Mouse (Mus musculus) brown adipose tissue, adult 24 weeks (tissue): ENCODE results near the gene Meaf6. TPM values are rescaled to one million over a fixed set of nuclear protein-coding genes. Genes with fewer than 3 reads are reported as not detected.
A peak's percentile ranks its signal among the peaks of the same experiment; 100 is the strongest.

Source experiments
- H3K27ac ChIP-seq: fragments of 200-500 bp; replicated peaks from 2 replicates; pipeline ENCODE4 v1.5.1; 2012; ENCODE audit warnings: low read depth, mild to moderate bottlenecking, low read length
- H3K4me1 ChIP-seq: fragments of 200-500 bp; 2 replicates; pipeline ENCODE4 v1.6.1; 2012; ENCODE audit warnings: low read length, mixed read lengths; ENCODE audit not compliant: control insufficient read depth, insufficient read depth, insufficient read length
- H3K4me3 ChIP-seq: fragments of 200-500 bp; 2 replicates; pipeline ENCODE4 v1.5.1; 2012; ENCODE audit warnings: low read depth, mild to moderate bottlenecking, low read length, moderate library complexity; ENCODE audit not compliant: insufficient read depth
- polyA plus RNA-seq: library from polyadenylated mRNA; stranded (reverse); fragments of >200 nt; gene quantifications from 2 replicates; pipeline ENCODE4 v1.2.4, GENCODE M21; 2012; ENCODE audit not compliant: missing spikeins, insufficient read depth, insufficient read length

Gene Meaf6
- polyA plus RNA-seq: 15.2 and 16.5 TPM in 2 replicates

DNA sequence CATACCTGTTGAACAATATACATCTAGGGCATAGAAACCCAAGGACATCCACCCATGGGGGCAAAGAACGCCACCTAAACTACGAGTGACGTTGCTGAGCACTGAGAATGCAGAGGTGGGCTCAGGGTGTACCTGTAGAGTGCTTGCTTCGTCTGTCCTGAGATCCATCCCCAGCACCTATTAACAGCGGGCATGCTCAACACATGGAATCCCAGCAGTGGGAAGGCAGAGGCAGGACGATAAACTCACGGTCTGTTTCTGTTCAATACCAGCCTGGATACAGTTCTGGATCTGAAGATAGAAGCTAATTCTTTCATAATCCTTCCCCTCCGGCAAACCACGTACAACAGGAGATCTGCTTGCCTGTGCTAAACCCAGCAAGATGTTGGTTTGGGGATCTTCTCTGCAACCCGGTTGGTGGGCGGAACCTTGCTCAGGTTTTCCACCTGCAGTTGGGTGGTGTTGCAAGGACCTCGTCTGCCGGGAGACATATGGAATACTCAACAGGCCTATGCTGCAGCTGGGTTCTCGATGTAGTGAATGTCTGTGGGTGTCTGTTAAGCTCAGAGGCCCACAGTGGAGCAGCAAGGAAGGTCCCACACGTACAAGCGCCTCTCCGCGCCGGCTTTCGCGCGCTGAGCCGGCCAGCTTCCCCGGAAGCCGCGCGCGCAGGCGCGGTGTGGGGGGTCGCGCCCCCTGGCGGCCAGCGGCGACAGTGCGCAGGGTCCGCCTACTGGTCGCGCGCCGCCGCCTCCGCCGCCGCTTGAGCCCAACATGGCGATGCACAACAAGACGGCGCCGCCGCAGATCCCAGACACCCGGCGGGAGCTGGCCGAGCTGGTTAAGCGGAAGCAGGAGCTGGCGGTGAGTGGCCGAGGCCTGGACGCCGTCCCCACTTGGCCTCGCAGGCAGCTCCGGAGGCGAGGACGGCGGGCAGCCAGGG lies at the start of gene Meaf6:
Gene Meaf6, plus strand, starts transcription at position 732 of the 943 bp plus-strand sequence.
- peak within 1 kb of the TSS; percentile 95 for H3K4me3 ChIP-seq
- H3K27ac ChIP-seq: peak within 1 kb of the TSS; percentile 87
- H3K4me1 ChIP-seq: no peaks in the 10 kb centered on the region

DNA sequence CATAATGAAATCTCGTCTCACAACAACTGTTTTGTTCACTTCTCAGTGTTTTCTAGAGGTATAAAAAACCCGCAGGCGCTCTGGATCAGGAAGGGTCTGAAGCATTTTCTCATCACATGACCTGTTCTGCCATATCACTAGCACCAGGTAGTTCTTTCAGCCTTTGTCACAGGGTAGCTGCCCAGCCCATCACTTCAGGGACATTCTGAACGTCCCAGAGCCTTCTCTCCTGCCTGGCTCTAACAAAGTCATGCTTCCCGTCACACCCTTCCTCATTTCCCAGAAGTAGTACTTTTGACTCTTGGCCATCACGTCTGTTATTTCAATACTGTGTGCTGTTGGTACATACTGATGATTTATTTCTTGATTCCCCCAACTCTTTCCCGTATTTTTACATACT lies 40.5 kb upstream of the Meaf6 start:
- H3K27ac ChIP-seq: peak overlapping the region; percentile 59
- H3K4me1 ChIP-seq: no peaks in the 10 kb centered on the region; the same call in 1 of the 2 replicates
- no peak overlapping the region for H3K4me3 ChIP-seq

DNA sequence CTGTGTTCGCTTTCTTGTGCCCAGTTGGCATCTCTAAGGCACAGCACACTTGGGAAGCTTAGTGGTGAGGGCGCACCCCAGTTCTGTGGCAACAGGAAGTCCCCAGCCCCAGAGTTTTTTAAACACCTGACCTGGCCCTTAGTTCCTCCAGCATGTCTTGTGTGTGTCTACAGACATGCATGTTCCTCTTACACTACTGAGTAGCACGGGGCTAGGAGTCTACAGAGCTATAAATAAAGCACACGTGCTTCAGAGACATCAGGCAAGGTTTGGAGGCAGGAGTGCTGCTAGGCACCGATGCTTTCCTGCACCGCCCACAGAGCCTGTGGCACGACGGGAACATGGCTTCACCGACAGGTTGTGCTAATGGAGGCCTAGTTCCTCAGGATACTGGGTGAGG lies 29.5 kb upstream of the Meaf6 start:
- Histone ChIP-seq H3K4me3 (no peak overlapping the region), H3K4me1 (no peaks in the 10 kb centered on the region), H3K27ac (no peak overlapping the region)

DNA sequence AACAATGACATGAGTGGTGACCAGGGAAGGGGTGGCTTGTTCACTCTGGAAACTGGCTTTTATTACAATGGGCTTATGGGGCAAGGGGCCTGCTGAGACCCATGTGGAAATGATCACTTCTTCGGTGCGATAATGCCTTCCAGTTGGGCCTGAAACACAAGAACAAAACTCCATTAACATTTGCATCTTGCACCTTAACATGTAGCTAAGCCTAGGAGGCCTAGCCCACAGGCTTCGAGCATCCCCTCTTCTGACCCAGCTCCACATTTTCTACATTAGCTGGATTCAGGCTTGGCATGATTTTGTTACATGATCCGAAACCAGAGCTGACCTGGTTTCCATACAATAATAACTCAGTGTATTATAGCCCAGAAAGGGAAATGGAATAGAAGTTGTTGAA lies 28.5 kb upstream of the Meaf6 start:
- Histone ChIP-seq H3K4me1 (no peaks in the 10 kb centered on the region), H3K4me3 (no peak overlapping the region), H3K27ac (no peak overlapping the region)

DNA sequence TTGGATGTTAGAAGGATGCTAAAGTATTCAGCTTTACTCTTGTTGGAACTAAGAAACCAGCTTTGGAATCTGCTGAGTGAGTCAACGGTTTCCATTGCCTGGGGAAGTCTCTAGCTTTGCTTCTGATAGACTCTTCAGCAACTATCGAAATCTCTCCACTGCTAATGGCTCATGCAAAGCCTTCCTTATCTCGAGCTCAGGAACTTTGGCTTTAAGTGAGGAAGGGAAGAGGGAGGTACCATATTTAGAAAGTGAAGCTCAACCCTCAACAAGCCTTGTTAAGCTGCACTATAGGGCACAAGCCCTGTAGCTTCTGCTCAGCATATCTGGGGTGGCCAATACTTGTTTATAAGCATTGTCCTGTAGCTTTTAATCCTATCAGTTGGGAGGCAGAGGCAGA lies 27.7 kb upstream of the Meaf6 start:
- Histone ChIP-seq H3K27ac (no peak overlapping the region), H3K4me3 (no peak overlapping the region), H3K4me1 (no peaks in the 10 kb centered on the region)

DNA sequence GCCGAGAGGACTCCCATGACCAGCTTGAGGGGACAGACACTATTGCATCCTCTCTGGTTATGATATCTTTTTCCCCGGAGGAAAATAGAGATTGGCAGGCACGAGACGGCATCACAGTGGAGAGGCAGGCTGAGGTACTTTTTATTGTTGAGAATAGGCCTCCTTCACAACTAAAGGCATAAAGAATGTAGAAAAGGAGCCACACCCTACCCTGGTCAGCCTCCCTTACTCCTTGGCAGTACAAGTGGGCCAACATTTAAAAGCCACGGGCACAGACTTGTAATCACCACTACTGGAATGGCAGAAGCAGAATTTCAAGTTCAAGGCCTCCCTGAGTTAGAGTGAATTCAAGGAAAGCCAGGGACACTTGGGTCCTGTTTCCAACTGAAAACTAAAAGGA lies 26.9 kb upstream of the Meaf6 start:
- no peaks in the 10 kb centered on the region for H3K4me1 ChIP-seq
- H3K4me3 ChIP-seq: no peak overlapping the region
- no peak overlapping the region for H3K27ac ChIP-seq

DNA sequence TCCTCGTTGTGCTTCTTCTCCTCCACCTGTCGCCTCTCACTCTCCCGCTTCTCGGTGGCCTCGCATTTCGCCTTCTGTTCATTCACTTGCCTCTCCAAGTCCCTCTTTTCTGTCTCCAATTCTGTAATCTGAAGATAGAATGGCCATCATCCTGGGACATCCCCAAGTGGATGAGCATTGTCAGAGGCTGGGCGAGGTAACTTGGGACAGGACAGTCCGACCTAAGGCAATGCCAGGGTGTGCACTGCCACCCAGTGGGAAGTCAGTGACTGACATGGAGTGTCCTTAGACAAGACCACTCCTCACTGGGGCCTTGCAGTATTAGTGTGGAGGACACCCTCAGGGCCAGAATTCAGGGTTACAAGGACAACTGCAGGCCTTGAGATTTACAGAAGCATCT lies 25.9 kb upstream of the Meaf6 start:
- Histone ChIP-seq H3K27ac (no peak overlapping the region), H3K4me1 (no peaks in the 10 kb centered on the region), H3K4me3 (no peak overlapping the region)

DNA sequence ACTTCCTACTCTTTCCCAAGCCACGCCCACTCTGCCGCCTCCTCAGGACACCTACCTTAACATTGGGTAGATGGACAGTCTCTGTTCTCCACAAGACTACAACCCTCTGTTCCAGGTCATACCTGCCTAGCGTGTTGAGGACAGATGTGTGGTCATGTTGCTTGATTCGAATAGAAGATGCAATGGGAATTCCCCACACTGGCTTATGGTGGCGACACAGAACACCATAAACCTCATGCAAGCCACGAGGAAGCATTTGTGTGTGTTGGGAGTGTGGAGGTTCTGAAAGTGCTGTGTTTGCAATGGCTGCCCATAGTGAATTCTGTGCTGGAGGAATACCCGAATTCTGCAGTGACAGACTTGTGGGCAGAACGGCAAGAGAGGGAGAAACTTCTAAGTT lies 21.1 kb upstream of the Meaf6 start:
- Histone ChIP-seq H3K27ac (no peak overlapping the region), H3K4me3 (no peak overlapping the region), H3K4me1 (peaks cover 8% of the 10 kb centered on the region; the same call in 1 of the 2 replicates)

DNA sequence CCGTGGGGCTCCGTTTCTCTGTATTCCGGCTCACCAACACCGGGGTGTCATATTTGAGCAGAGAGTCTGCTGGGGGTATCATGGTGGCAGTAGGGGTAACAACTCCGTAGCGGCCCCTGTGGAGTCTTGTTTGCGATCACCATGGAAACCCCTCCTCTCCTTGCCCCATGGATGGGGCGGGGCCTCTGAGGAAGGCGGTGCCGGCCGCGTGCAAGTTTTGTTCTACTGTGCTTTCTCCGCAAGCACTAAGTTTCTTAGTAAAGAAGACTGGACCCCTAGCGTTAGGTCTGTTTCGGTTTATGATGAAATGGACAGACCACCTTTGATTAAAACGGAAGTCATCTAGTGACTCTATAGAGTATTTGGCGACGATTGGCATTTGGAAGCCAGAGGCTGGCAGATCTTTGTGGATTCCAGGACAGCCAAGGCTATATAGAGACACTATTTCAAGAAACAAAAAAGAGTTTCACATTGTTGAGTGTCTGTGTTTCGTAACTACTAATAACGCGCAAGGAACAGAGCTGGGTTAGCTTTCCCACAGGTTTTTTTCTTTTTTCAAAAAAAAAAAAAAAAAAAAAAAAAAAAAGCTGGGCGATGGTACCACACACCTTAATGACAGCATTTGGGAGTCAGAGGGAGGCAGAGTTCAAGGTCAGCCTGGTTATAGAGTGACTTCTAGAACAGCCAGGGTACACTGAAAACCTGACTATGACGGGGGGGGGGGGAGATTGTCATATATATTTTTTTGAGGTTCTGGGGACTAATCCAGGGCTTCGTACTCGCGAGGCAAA lies 19.2 kb upstream of the Meaf6 start, which contains the start of gene Dnali1:
Gene Dnali1, minus strand, starts transcription at position 187 of the 791 bp plus-strand sequence.
- Histone ChIP-seq H3K27ac (no peak within 1 kb of the TSS), H3K4me3 (peak within 1 kb of the TSS; percentile 66), H3K4me1 (peaks cover 8% of the 10 kb centered on the region; the same call in 1 of the 2 replicates)

DNA sequence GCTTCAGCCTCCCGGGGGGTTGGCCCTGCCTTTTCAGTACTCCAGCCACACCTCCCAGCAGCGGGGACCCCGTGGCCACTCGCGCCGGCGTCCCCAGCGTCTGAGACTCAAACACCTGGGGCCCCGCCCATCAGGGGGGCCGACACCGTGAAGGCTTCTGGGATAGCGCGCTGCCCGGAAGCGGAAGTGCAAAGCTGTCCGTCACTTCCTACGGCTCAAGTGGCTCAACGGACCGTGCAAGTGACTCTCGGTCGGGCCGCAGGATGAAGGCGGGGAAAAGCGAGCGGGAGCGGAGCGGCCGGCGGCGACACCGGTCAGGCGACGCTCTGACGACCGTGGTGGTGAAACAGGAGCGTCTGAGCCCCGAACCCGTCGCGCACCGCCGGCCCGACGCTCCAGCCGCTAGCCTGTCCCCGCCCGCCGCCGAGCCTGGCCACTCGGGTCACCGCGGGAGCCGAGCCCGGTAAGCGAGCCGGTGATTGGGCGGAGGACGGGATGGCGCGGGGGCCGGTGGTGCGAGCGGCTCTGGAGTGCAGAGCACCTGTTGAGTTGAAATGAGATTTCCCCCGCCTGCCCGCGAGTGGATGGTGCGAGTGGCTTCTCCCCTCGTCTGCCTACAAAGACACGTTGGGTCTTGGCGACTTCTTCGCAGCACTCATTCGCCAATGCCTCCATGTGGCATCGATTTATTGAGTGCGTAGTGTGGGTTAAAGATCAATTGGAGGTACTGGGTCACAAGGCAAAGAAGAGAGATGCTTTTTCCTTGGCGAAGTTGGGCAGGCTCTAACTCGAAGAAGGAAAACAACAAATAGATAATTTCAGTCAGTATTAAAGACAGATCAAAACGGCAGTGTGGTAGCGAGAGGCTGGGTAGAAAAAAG lies 18.2 kb upstream of the Meaf6 start, which contains the start of gene Snip1:
Gene Snip1, plus strand, starts transcription at position 183 of the 881 bp plus-strand sequence.
- peaks cover 8% of the 10 kb centered on the region; the same call in 1 of the 2 replicates for H3K4me1 ChIP-seq
- H3K27ac ChIP-seq: no peak within 1 kb of the TSS

DNA sequence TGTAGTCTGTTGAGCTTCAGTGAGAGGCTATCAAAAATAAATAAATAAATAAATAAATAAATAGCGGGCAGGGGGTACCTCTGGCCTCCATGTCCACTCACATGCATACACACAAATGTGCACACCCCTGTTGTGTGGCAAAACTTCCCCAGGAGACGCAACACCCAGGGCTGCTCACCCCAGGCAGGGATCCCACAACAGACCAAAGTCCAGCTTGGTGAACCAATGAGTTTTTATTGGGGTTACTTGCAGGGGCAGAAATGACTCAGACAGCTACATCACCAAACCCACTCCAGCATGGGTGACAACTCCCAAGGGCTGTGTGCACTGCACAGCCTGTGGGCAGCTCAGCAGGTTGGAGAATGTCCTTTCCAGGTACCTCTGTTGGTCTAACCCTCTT lies 7.2 kb upstream of the Meaf6 start:
- Histone ChIP-seq H3K27ac (no peak overlapping the region), H3K4me1 (no peaks in the 10 kb centered on the region), H3K4me3 (no peak overlapping the region)

More for the DNA sequence above, 18.2 kb upstream of the Meaf6 start, which contains the start of gene Snip1:
- H3K4me3 ChIP-seq: peak within 1 kb of the TSS; percentile 66

DNA sequence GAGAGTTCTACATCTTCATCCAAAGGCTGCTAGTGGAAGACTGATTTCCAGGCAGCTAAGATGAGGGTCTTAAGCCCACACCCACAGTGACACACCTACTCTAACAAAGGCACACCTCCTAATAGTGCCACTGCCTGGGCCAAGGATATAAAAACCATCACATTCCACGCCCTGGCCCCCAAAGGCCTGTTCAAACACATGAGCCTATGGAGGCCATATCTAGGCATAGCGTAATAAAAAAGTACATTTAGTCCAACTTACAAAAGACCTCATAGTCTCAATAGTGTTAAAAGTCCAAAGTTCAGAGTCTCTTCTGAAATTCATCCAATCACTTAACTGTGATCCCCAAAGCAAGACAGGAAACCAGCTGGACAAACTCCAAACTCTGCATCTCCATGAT lies 6.2 kb upstream of the Meaf6 start:
- Histone ChIP-seq H3K4me1 (no peaks in the 10 kb centered on the region), H3K4me3 (no peak overlapping the region)

DNA sequence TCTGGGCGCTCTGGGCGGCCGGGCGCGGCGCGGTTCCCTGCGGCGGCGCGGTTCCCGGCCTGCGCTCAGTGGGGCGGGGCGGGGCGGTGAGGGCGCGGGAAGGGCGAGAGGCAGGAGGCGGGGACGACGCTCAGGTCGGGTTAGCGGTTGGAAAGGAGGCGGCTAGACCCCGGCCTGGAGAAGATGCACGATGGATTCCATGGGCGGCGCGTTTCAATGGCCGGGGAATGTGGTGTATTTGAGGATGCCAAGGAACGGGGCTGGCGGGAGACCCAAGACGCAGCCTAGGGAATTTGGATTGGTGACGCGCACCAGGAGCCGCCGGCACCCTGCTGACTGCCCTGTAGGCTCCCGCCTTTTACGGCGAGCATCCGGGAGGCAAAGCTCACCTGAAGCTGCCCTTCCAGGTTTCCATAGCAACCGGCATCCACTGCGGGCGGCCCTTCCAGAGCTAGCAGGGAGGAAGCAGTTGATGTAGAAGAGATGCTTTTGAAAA lies 460 bp downstream of the Meaf6 start:
- peak overlapping the region; percentile 95 for H3K4me3 ChIP-seq
- H3K4me1 ChIP-seq: no peaks in the 10 kb centered on the region
- peak overlapping the region; percentile 87 for H3K27ac ChIP-seq

More for the DNA sequence above, 6.2 kb upstream of the Meaf6 start:
- no peak overlapping the region for H3K27ac ChIP-seq

DNA sequence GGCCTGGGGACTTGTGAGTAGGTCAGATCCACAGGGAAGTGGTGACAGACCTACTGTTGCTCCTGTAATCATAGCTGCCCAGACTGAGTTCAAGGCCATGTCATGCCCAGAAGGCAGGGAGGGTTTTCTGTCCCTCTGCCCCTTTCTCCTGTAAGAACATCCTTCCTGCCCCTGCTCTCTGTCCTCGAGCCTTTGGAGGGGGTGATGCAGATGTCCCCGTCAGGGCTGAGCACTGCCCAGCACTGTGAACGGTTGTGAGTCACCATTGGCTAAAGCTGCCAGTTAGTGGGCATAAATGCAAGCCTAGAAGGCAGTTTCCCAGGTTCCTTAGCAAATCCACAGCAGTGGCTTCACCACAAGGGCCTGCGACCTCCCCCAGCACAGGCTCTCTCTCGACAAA lies 8.1 kb downstream of the Meaf6 start:
- H3K27ac ChIP-seq: no peak overlapping the region
- H3K4me1 ChIP-seq: no peaks in the 10 kb centered on the region
- no peak overlapping the region for H3K4me3 ChIP-seq
